Mouse (Mus musculus) brain, adult 2 months (tissue): ENCODE data around the gene Rgl2.

Experiments used
- DNase-seq: peaks from one replicate; pipeline ENCODE4 v3.0.0; 2011; ENCODE audit warnings: low read depth, low spot score

Gene Rgl2

GRCm38 (mm10) chr17:33908331-33909076 lies 20.8 kb upstream of the Rgl2 start:
- DNase-seq, result peak; percentile 65

- peak; percentile 99 for DNase-seq
Observed at GRCm38 (mm10) chr17:33909077-33909868, 20.1 kb upstream of the Rgl2 start, which contains the start of gene Daxx. Gene Daxx (plus strand): TSS chr17:33909414.

- peak; percentile 55 for DNase-seq
Observed at GRCm38 (mm10) chr17:33909869-33910250, 19.5 kb upstream of the Rgl2 start.

GRCm38 (mm10) chr17:33910346-33911051 lies 18.8 kb upstream of the Rgl2 start:
- DNase-seq, result no peak

- no peak for DNase-seq
Observed at GRCm38 (mm10) chr17:33911052-33911812, 18.1 kb upstream of the Rgl2 start.

- DNase-seq, result no peak
Observed at GRCm38 (mm10) chr17:33911813-33912414, 17.4 kb upstream of the Rgl2 start.

- DNase-seq, result no peak
Observed at GRCm38 (mm10) chr17:33913264-33913663, 16.1 kb upstream of the Rgl2 start.

- no peak for DNase-seq
Observed at GRCm38 (mm10) chr17:33913905-33914304, 15.4 kb upstream of the Rgl2 start.

GRCm38 (mm10) chr17:33914969-33915391 lies 14.4 kb upstream of the Rgl2 start:
- no peak for DNase-seq

GRCm38 (mm10) chr17:33915671-33916250 lies 13.6 kb upstream of the Rgl2 start, which contains the start of the genes Tapbp and Zbtb22:
Gene Tapbp (plus strand): TSS chr17:33915899.
Gene Zbtb22 (plus strand): TSS chr17:33915904.
- peak; percentile 100 for DNase-seq

GRCm38 (mm10) chr17:33916294-33916693 lies 13.0 kb upstream of the Rgl2 start:
- no peak for DNase-seq

- no peak for DNase-seq
Observed at GRCm38 (mm10) chr17:33916847-33917655, 12.3 kb upstream of the Rgl2 start.

GRCm38 (mm10) chr17:33917656-33918292 lies 11.6 kb upstream of the Rgl2 start:
- DNase-seq, result no peak

GRCm38 (mm10) chr17:33918293-33919203 lies 10.8 kb upstream of the Rgl2 start:
- no peak for DNase-seq

- peak; percentile 83 for DNase-seq
Observed at GRCm38 (mm10) chr17:33919351-33920281, 9.7 kb upstream of the Rgl2 start.

- peak; percentile 92 for DNase-seq
Observed at GRCm38 (mm10) chr17:33920282-33921097, 8.9 kb upstream of the Rgl2 start.
